ENCODE assay signal across 10 mouse cellular contexts in genomic region chr19:9027795-9028194, GRCm38 (mm10). TPM values are rescaled to one million over a fixed set of nuclear protein-coding genes. Genes with fewer than 3 reads are reported as not detected.
DNase-seq lines count a peak whose midpoint lies in the region; ATAC-seq and TF ChIP-seq lines count a peak whose summit lies in the region.
"Had no signal": no experiment of that assay in that cellular context is flagged by ENCODE, and none has a peak within 500 bp of the region (broad histone marks: within the 10 kb centered on the region; RNA-seq: fewer than 3 reads in every experiment).

No protein-coding gene starts in this region.

- no peaks in the 10 kb centered on the region for H3K36me3 ChIP-seq in forebrain, postnatal 0 days (ENCODE audit: insufficient read depth)
- no peaks in the 10 kb centered on the region for H3K36me3 ChIP-seq in forebrain, embryonic 15.5 days
- no peaks in the 10 kb centered on the region for H3K36me3 ChIP-seq in heart, embryonic 16.5 days (ENCODE audit: control insufficient read depth, insufficient read depth)
- H3K36me3 ChIP-seq in lung, embryonic 16.5 days (ENCODE audit: control insufficient read depth, insufficient read depth, low read length): no peaks in the 10 kb centered on the region
- H3K36me3 ChIP-seq in liver, postnatal 0 days (replicated peaks; ENCODE audit: insufficient read depth, low read length): no peaks in the 10 kb centered on the region
- H3K36me3 ChIP-seq: embryonic facial prominence, embryonic 12.5 days had no signal

- no peaks in the 10 kb centered on the region for H3K9me3 ChIP-seq in forebrain, postnatal 0 days (ENCODE audit: low read length)
- no peaks in the 10 kb centered on the region for H3K9me3 ChIP-seq in forebrain, embryonic 15.5 days
- no peaks in the 10 kb centered on the region for H3K9me3 ChIP-seq in heart, embryonic 16.5 days (replicated peaks; ENCODE audit: control insufficient read depth, low read length)
- H3K9me3 ChIP-seq in lung, embryonic 16.5 days (ENCODE audit: control insufficient read depth, low read length): no peaks in the 10 kb centered on the region
- H3K9me3 ChIP-seq in liver, postnatal 0 days (ENCODE audit: low read length): no peaks in the 10 kb centered on the region
- H3K9me3 ChIP-seq: embryonic facial prominence, embryonic 12.5 days had no signal

- no peak overlapping the region for H3K27ac ChIP-seq in forebrain, postnatal 0 days (ENCODE audit: low read depth, low read length)
- H3K27ac ChIP-seq in forebrain, embryonic 15.5 days (replicated peaks): no peak overlapping the region
- H3K27ac ChIP-seq in heart, embryonic 16.5 days (ENCODE audit: low read length): peak overlapping the region; percentile 86
- no peak overlapping the region for H3K27ac ChIP-seq in lung, embryonic 16.5 days (ENCODE audit: low read length)
- no peak overlapping the region for H3K27ac ChIP-seq in liver, postnatal 0 days (ENCODE audit: low read depth)
- H3K27ac ChIP-seq: embryonic facial prominence, embryonic 12.5 days; liver, embryonic 14.5 days had no signal

- H3K4me2 ChIP-seq in forebrain, postnatal 0 days (ENCODE audit: low read depth): no peak overlapping the region
- H3K4me2 ChIP-seq in forebrain, embryonic 15.5 days (replicated peaks): no peak overlapping the region
- H3K4me2 ChIP-seq in heart, embryonic 16.5 days (ENCODE audit: low read depth, low read length): peak overlapping the region; percentile 37; the same call in 1 of the 2 replicates
- no peak overlapping the region for H3K4me2 ChIP-seq in lung, embryonic 16.5 days (ENCODE audit: low read depth, low read length)
- no peak overlapping the region for H3K4me2 ChIP-seq in liver, postnatal 0 days (ENCODE audit: low read depth, low read length)
- H3K4me2 ChIP-seq: embryonic facial prominence, embryonic 12.5 days had no signal

- 9% methylated on average over 5 of the region's 5 CpGs for WGBS in forebrain, postnatal 0 days
- 18% methylated on average over 5 of the region's 5 CpGs for WGBS in forebrain, embryonic 15.5 days
- WGBS in heart, embryonic 16.5 days: 8% methylated on average over 5 of the region's 5 CpGs
- WGBS in lung, embryonic 16.5 days: 15% methylated on average over 5 of the region's 5 CpGs
- WGBS in liver, postnatal 0 days (ENCODE audit: insufficient replicate concordance): 38% methylated on average over 5 of the region's 5 CpGs

- H3K4me3 ChIP-seq in forebrain, postnatal 0 days (ENCODE audit: low read depth, low read length): no peak overlapping the region
- H3K4me3 ChIP-seq in forebrain, embryonic 15.5 days: no peak overlapping the region
- no peak overlapping the region for H3K4me3 ChIP-seq in heart, embryonic 16.5 days (ENCODE audit: low read length)
- H3K4me3 ChIP-seq in lung, embryonic 16.5 days (ENCODE audit: low read length): no peak overlapping the region
- H3K4me3 ChIP-seq in liver, postnatal 0 days (ENCODE audit: low read depth, low read length): no peak overlapping the region
- H3K4me3 ChIP-seq: embryonic facial prominence, embryonic 12.5 days had no signal

- DNase-seq in forebrain, postnatal 0 days: peak; percentile 13
- DNase-seq in brain, adult 2 months (ENCODE audit: low read depth, low spot score): peak; percentile 45
- DNase-seq in liver, postnatal 0 days: no peak
- DNase-seq in liver: no peak

- peak; percentile 53 for ATAC-seq in forebrain, postnatal 0 days
- ATAC-seq in forebrain, embryonic 15.5 days (replicated peaks): no peak
- peak; percentile 77 for ATAC-seq in heart, embryonic 16.5 days (replicated peaks; ENCODE audit: extremely low read depth, insufficient read depth, low FRiP score)
- ATAC-seq in lung, embryonic 16.5 days (ENCODE audit: low read depth): peak; percentile 82
- no peak for ATAC-seq in cerebellum, adult (ENCODE audit: insufficient number of reproducible peaks, low FRiP score, low TSS enrichment)
- no peak for ATAC-seq in liver, postnatal 0 days

- TF ChIP-seq EP300 in liver, postnatal 0 days (IDR thresholded peaks at IDR 0.05; ENCODE audit: low read depth): no peak

- no peak for TF ChIP-seq CTCF in forebrain, postnatal 0 days (IDR thresholded peaks at IDR 0.05; ENCODE audit: low read depth)
- TF ChIP-seq CTCF in liver, postnatal 0 days (IDR thresholded peaks at IDR 0.05; ENCODE audit: low read depth): no peak

- no peaks in the 10 kb centered on the region for H3K27me3 ChIP-seq in forebrain, postnatal 0 days (ENCODE audit: insufficient read depth, low read length)
- H3K27me3 ChIP-seq in forebrain, embryonic 15.5 days: no peaks in the 10 kb centered on the region
- H3K27me3 ChIP-seq in heart, embryonic 16.5 days (ENCODE audit: control insufficient read depth, insufficient read depth, low read length): no peaks in the 10 kb centered on the region
- no peaks in the 10 kb centered on the region for H3K27me3 ChIP-seq in lung, embryonic 16.5 days (ENCODE audit: control insufficient read depth, insufficient read depth, low read depth, low read length)
- no peaks in the 10 kb centered on the region for H3K27me3 ChIP-seq in liver, postnatal 0 days (ENCODE audit: insufficient read depth, low read length)
- H3K27me3 ChIP-seq: embryonic facial prominence, embryonic 12.5 days had no signal

- H3K4me1 ChIP-seq in forebrain, postnatal 0 days (ENCODE audit: insufficient read depth): no peaks in the 10 kb centered on the region
- peaks cover 45% of the 10 kb centered on the region for H3K4me1 ChIP-seq in forebrain, embryonic 15.5 days
- peaks cover 41% of the 10 kb centered on the region for H3K4me1 ChIP-seq in heart, embryonic 16.5 days (ENCODE audit: control insufficient read depth, insufficient read depth, low read length)
- peaks cover 14% of the 10 kb centered on the region for H3K4me1 ChIP-seq in lung, embryonic 16.5 days (replicated peaks; ENCODE audit: control insufficient read depth, insufficient read depth, low read length)
- H3K4me1 ChIP-seq in liver, postnatal 0 days (ENCODE audit: insufficient read depth): no peaks in the 10 kb centered on the region; the same call in 1 of the 2 replicates

- H3K9ac ChIP-seq in forebrain, postnatal 0 days: no peak overlapping the region
- H3K9ac ChIP-seq in forebrain, embryonic 15.5 days (replicated peaks): no peak overlapping the region
- H3K9ac ChIP-seq in heart, embryonic 16.5 days (ENCODE audit: low read length): 0 out of 2 replicates have a peak overlapping the region, but pooled peaks have one; percentile 22
- H3K9ac ChIP-seq in lung, embryonic 16.5 days (ENCODE audit: low read length): no peak overlapping the region
- no peak overlapping the region for H3K9ac ChIP-seq in liver, postnatal 0 days (replicated peaks)
- H3K9ac ChIP-seq: embryonic facial prominence, embryonic 12.5 days; liver, embryonic 14.5 days had no signal

RNA-seq across cellular contexts. Expression of gene Ahnak, which starts 38.7 kb away (rescaled TPM):
- 11.4 and 17.9 TPM in 2 replicates for total RNA-seq in forebrain, postnatal 0 days (2014; rRNA removed)
- polyA plus RNA-seq in forebrain, postnatal 0 days (2015; fragmentation: Nextera tagmentation; extraction: Ambion mirVana): 3.2 and 3.9 TPM in 2 replicates
- 2.6 and 3.7 TPM in 2 replicates for polyA plus RNA-seq in forebrain, embryonic 15.5 days (2015; fragmentation: Nextera tagmentation; extraction: Ambion mirVana)
- polyA plus RNA-seq in heart, embryonic 16.5 days (2015; fragmentation: Nextera tagmentation; extraction: Ambion mirVana): 28.7 and 36.5 TPM in 2 replicates
- 30.5 and 31.0 TPM in 2 replicates for polyA plus RNA-seq in lung, embryonic 16.5 days (2015; fragmentation: Nextera tagmentation; extraction: Ambion mirVana)
- 3.5 and 4.0 TPM in 2 replicates for polyA plus RNA-seq in liver, postnatal 0 days (2015; fragmentation: Nextera tagmentation; extraction: Ambion mirVana)

RNA-seq across cellular contexts. Expression of gene Scgb1a1, which starts 60.0 kb away (rescaled TPM):
- not detected in 2 replicates for total RNA-seq in forebrain, postnatal 0 days (2014; rRNA removed)
- polyA plus RNA-seq in forebrain, postnatal 0 days (2015; fragmentation: Nextera tagmentation; extraction: Ambion mirVana): not detected in 2 replicates
- not detected in 2 replicates for polyA plus RNA-seq in forebrain, embryonic 15.5 days (2015; fragmentation: Nextera tagmentation; extraction: Ambion mirVana)
- polyA plus RNA-seq in heart, embryonic 16.5 days (2015; fragmentation: Nextera tagmentation; extraction: Ambion mirVana): 0.91 and 1.8 TPM in 2 replicates
- 25.3 and 50.5 TPM in 2 replicates for polyA plus RNA-seq in lung, embryonic 16.5 days (2015; fragmentation: Nextera tagmentation; extraction: Ambion mirVana)
- 0.85 and 3.7 TPM in 2 replicates for polyA plus RNA-seq in liver, postnatal 0 days (2015; fragmentation: Nextera tagmentation; extraction: Ambion mirVana)
- polyA plus RNA-seq: embryonic facial prominence, embryonic 12.5 days; liver, embryonic 14.5 days had no signal

Comparison
In these comparisons a context has a peak if more than half of its experiments do, and no peak if none do; other contexts are left out.
1. ATAC-seq: peak in forebrain, postnatal 0 days (single experiment), heart, embryonic 16.5 days (single experiment) and lung, embryonic 16.5 days (single experiment); none in forebrain, embryonic 15.5 days (single experiment), cerebellum, adult (single experiment) and liver, postnatal 0 days (single experiment).
2. DNase-seq: peak in forebrain, postnatal 0 days (single experiment) and brain, adult 2 months (single experiment); none in liver, postnatal 0 days (single experiment) and liver (single experiment).